Mouse (Mus musculus) testis, adult 2 months (tissue): ENCODE results near the gene Hrc. TPM values are rescaled to one million over a fixed set of nuclear protein-coding genes. Genes with fewer than 3 reads are reported as not detected.

Experiments
- H3K27ac ChIP-seq: fragments of 200-500 bp; 2 replicates; pipeline ENCODE4 v1.5.1; 2012; ENCODE audit warnings: low read depth, low read length; ENCODE audit not compliant: control insufficient read depth, insufficient read depth
- H3K27me3 ChIP-seq: fragments of 200-500 bp; 2 replicates; pipeline ENCODE4 v1.6.1; 2012; ENCODE audit warnings: mild to moderate bottlenecking, low read length, moderate library complexity; ENCODE audit not compliant: control insufficient read depth, insufficient read depth
- H3K36me3 ChIP-seq: fragments of 200-500 bp; 2 replicates; pipeline ENCODE4 v1.6.1; 2012; ENCODE audit warnings: mild to moderate bottlenecking, low read length; ENCODE audit not compliant: control insufficient read depth, insufficient read depth
- H3K4me1 ChIP-seq: fragments of 200-500 bp; 2 replicates; pipeline ENCODE4 v1.6.1; 2012; ENCODE audit warnings: low read length; ENCODE audit not compliant: control insufficient read depth, insufficient read depth
- H3K4me3 ChIP-seq: fragments of 200-500 bp; 2 replicates; pipeline ENCODE4 v1.5.1; 2012; ENCODE audit warnings: low read depth, mild to moderate bottlenecking, low read length, moderate library complexity, mixed read lengths; ENCODE audit not compliant: control insufficient read depth
- CTCF ChIP-seq: fragments of 200-500 bp; IDR thresholded peaks from 2 replicates; pipeline ENCODE4 v1.5.1; 2012; ENCODE audit warnings: low read depth, mild to moderate bottlenecking, inconsistent platforms, low read length, moderate library complexity; ENCODE audit not compliant: control insufficient read depth, insufficient read depth, insufficient replicate concordance
- POLR2A ChIP-seq: fragments of 200-500 bp; IDR thresholded peaks from 2 replicates; pipeline ENCODE4 v1.6.1; 2012; ENCODE audit warnings: low read depth, mild to moderate bottlenecking, inconsistent platforms, low read length, moderate library complexity; ENCODE audit not compliant: control insufficient read depth
- polyA plus RNA-seq: library from polyadenylated mRNA; depleted of rRNA; stranded (reverse); fragments of >200 nt; gene quantifications from 2 replicates; pipeline ENCODE4 v1.2.3, GENCODE M21; 2012

Gene Hrc
- polyA plus RNA-seq, 1 experiment: 0.22 TPM

GRCm38 (mm10) chr7:45360404-45361125 lies 25.5 kb downstream of the Hrc start:
- Histone ChIP-seq H3K27me3 (no peaks in the 10 kb centered on the region), H3K36me3 (no peaks in the 10 kb centered on the region), H3K4me1 (peaks cover 33% of the 10 kb centered on the region), H3K27ac (no peak overlapping the region), H3K4me3 (peak overlapping the region; percentile 79)
- TF ChIP-seq CTCF (no peak), POLR2A (no peak)

DNA sequence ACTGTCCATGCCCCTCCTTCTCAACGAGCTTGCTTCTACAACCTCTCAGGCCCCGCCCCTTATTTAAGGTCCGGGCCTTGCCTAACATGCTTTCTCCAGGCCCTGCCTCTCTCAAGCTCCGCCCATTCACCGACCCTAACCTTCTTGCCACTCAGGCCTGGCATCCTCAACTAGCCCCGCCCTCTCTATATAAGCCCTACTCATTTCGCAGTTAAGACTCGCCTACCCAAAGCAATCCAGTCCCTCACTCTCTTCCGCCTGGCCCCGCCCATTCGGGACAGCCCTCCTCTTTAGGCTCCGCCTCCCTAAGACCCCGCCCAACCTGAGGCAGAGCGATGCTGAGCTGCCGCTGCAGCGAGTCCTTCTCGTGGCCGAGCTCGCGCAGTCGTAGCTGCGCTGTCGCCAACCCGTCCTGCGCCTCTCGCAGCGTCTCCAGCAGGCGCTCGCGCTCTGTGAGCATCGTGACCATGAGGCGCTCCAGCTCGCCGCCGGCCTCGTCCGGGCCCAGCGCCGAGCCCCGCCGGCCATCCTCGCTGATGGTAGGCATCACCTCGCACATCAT lies 26.2 kb downstream of the Hrc start:
- Histone ChIP-seq H3K27ac (no peak overlapping the region), H3K27me3 (no peaks in the 10 kb centered on the region), H3K4me1 (peaks cover 33% of the 10 kb centered on the region), H3K36me3 (no peaks in the 10 kb centered on the region), H3K4me3 (peak overlapping the region; percentile 79)
- no peak for TF ChIP-seq CTCF
- peak; percentile 14; the same call in 1 of the 2 replicates for TF ChIP-seq POLR2A

GRCm38 (mm10) chr7:45362801-45363200 lies 27.7 kb downstream of the Hrc start:
- H3K36me3 ChIP-seq: no peaks in the 10 kb centered on the region
- TF ChIP-seq CTCF (no peak), POLR2A (no peak)
- no peaks in the 10 kb centered on the region; the same call in 1 of the 2 replicates for H3K27me3 ChIP-seq
- no peak overlapping the region for H3K4me3 ChIP-seq
- no peak overlapping the region for H3K27ac ChIP-seq
- H3K4me1 ChIP-seq: peaks cover 45% of the 10 kb centered on the region

DNA sequence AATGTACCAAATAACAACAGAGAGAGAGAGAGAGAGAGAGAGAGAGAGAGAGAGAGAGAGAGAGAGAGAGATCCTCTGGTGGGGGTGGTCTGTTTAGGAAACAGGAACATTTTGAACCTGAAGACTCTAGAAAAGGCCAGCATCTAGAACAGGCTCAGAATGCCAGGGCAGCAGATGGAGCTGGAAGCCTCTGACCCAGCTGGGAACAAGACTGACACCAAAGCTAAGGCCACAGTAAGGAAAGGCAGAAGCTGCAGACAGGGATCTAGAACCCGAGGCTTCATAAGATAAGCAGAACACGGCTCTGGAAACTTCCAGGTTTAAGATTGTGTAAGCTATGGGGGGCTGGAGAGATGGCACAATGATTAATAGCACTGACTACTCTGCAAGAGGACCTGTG lies 28.9 kb downstream of the Hrc start:
- no peak overlapping the region for H3K4me3 ChIP-seq
- peaks cover 47% of the 10 kb centered on the region for H3K4me1 ChIP-seq
- no peaks in the 10 kb centered on the region for H3K36me3 ChIP-seq
- no peaks in the 10 kb centered on the region; the same call in 1 of the 2 replicates for H3K27me3 ChIP-seq
- TF ChIP-seq CTCF: no peak
- TF ChIP-seq POLR2A: no peak
- no peak overlapping the region for H3K27ac ChIP-seq

DNA sequence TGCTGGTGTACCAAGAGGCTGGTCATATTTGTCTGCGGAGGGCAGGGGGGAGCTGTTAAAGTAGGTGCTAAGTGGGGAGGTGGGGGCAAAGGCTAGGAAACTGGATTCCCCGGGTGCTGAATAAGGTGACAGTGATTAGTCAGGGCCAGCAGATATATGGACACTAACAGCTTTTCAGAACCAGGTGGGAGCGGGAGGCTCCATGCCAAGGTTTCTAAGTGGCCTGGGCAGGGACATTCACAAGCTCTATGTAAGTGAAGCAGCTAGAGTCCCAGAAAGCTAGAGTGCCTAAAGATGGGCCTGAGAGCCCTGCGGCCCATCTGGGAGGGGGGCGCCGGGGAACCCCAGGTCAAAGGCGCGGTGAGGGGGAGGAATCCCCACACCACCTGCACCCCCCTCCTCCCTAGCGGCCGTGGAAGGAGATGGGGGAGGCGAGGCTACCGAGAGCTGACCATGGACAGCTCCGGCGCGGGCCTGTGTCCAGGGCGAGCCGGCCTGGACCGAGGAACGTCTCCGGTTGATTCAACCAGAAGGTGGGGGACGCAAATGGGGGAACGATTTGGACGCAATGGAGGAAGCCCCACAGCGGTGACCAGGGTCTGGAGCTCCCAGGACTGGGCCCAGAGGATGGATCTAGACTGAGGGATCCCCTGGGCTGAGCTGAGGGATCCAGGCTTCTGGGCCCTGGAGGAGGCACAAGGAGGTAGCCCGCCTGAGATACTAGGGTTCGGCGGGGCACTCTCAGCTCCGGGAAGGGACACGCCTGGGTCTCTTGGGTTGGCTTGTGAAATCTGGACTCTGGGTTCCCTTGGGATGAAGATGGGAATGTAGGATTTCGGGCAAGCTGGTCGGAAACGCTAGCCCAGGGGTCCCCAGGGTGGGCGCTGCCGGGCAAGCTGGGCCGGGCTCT lies 30.9 kb downstream of the Hrc start:
- Histone ChIP-seq H3K4me1 (peaks cover 51% of the 10 kb centered on the region), H3K4me3 (peak overlapping the region; percentile 56), H3K27ac (no peak overlapping the region), H3K27me3 (no peaks in the 10 kb centered on the region; the same call in 1 of the 2 replicates), H3K36me3 (no peaks in the 10 kb centered on the region)
- no peak for TF ChIP-seq CTCF
- no peak for TF ChIP-seq POLR2A

DNA sequence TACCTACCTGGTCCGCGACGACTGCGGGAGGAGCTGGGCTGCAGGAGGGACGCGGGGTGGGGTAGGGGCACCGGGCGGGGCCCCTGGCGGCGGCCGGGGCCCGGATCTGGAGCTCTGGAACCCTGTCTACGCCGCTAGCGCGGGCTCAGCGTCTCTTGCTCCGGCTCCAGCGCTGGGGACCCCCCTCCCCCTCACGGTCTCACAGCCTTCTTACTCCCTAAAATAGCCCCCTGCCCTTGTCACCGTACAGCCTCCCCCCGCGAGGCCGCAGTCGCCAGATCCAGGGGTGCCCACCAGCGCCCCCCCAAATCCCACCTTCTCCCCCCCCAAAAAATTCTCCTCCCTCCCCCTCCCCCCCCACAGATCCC lies 31.5 kb downstream of the Hrc start, which contains the start of gene Ppfia3:
Ppfia3 (minus strand) TSS at position 368 of the 368 bp plus-strand sequence.
- Histone ChIP-seq H3K27me3 (no peaks in the 10 kb centered on the region; the same call in 1 of the 2 replicates), H3K27ac (peak within 1 kb of the TSS; percentile 50), H3K4me1 (peaks cover 49% of the 10 kb centered on the region), H3K36me3 (no peaks in the 10 kb centered on the region), H3K4me3 (peak within 1 kb of the TSS; percentile 86)
- TF ChIP-seq POLR2A (no peak), CTCF (no peak)
